Mouse (Mus musculus): Measurements from ENCODE around the gene 4931406P16Rik. TPM values are rescaled to one million over a fixed set of nuclear protein-coding genes. Genes with fewer than 3 reads are reported as not detected.

Gene 4931406P16Rik
- polyA plus RNA-seq, 1 experiment from 2014 or later: 40.5 TPM

- no peaks in the 10 kb centered on the region for H3K9me3 ChIP-seq (ENCODE audit: control insufficient read depth, low read length)
- no peak overlapping the region for H3K9ac ChIP-seq (ENCODE audit: low read length)
- H3K36me3 ChIP-seq (ENCODE audit: control insufficient read depth, insufficient read depth, low read length): 0 out of 2 replicates have a peak, but pooled peaks cover 5% of the 10 kb centered on the region
- peaks cover 3 to 25% of the 10 kb centered on the region in 2 experiments; a peak in 3 of 4 replicates for H3K4me1 ChIP-seq (ENCODE audit: control insufficient read depth in 2 of 2, insufficient read depth in 2 of 2, low read length in 2 of 2)
- no peak overlapping the region for H3K27ac ChIP-seq (replicated peaks in 1 of 2; ENCODE audit: control insufficient read depth in 1 of 2, insufficient read depth in 1 of 2, low read depth in 2 of 2, low read length in 2 of 2)
- H3K4me3 ChIP-seq (ENCODE audit: control insufficient read depth in 1 of 2, insufficient read depth in 1 of 2, low read depth in 1 of 2, low read length in 2 of 2): no peak overlapping the region
- WGBS: 72% methylated on average over 2 of the region's 2 CpGs
- no peak for ATAC-seq (ENCODE audit: insufficient number of reproducible peaks, insufficient read depth, low FRiP score, low read depth)
- no peak overlapping the region for H3K4me2 ChIP-seq (ENCODE audit: low read length)
- H3K27me3 ChIP-seq (ENCODE audit: control insufficient read depth, insufficient read depth, low read length): no peaks in the 10 kb centered on the region
These were observed 14.5 kb downstream of the 4931406P16Rik start for GRCm38 (mm10) chr7:34298818-34299217.

GRCm38 (mm10) chr7:34296124-34296523 is 17.2 kb downstream of the 4931406P16Rik start:
- Histone ChIP-seq H3K4me3 (ENCODE audit: control insufficient read depth in 1 of 2, insufficient read depth in 1 of 2, low read depth in 1 of 2, low read length in 2 of 2) (no peak overlapping the region), H3K9me3 (ENCODE audit: control insufficient read depth, low read length) (no peaks in the 10 kb centered on the region), H3K4me1 (ENCODE audit: control insufficient read depth in 2 of 2, insufficient read depth in 2 of 2, low read length in 2 of 2) (peaks cover 0 to 16% of the 10 kb centered on the region in 2 experiments; a peak in 3 of 4 replicates), H3K36me3 (ENCODE audit: control insufficient read depth, insufficient read depth, low read length) (no peaks in the 10 kb centered on the region), H3K9ac (ENCODE audit: low read length) (no peak overlapping the region), H3K27me3 (ENCODE audit: control insufficient read depth, insufficient read depth, low read length) (no peaks in the 10 kb centered on the region), H3K27ac (replicated peaks in 1 of 2; ENCODE audit: control insufficient read depth in 1 of 2, insufficient read depth in 1 of 2, low read depth in 2 of 2, low read length in 2 of 2) (no peak overlapping the region), H3K4me2 (ENCODE audit: low read length) (no peak overlapping the region)
- ATAC-seq (ENCODE audit: insufficient number of reproducible peaks, insufficient read depth, low FRiP score, low read depth): no peak
- WGBS: 81% methylated on average over 3 of the region's 3 CpGs

DNA sequence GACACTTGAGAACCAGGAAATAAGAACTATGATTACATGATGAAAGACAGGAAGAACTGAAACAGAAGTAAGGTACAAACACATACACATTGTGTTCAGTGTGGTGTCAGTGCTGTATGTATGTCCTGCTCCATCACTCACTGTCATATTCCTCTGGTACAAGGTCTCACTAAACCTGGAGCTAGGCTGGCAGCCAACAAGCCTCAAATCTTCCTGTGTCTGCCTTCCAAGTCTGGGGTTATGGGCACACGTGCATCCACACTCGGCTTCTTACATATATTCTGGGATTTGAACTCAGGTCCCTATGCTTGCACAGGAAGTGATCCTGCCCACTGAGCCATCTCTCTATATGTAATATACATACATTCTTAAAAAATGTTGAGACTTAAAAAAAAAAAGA is 20.7 kb downstream of the 4931406P16Rik start:
- H3K9ac ChIP-seq (ENCODE audit: low read length): no peak overlapping the region
- H3K36me3 ChIP-seq (ENCODE audit: control insufficient read depth, insufficient read depth, low read length): no peaks in the 10 kb centered on the region
- no peak overlapping the region; a peak in 1 of 4 replicates for H3K27ac ChIP-seq (replicated peaks in 1 of 2; ENCODE audit: control insufficient read depth in 1 of 2, insufficient read depth in 1 of 2, low read depth in 2 of 2, low read length in 2 of 2)
- H3K27me3 ChIP-seq (ENCODE audit: control insufficient read depth, insufficient read depth, low read length): no peaks in the 10 kb centered on the region
- no peak overlapping the region for H3K4me2 ChIP-seq (ENCODE audit: low read length)
- WGBS: 79% methylated on average over 2 of the region's 2 CpGs
- H3K4me3 ChIP-seq (ENCODE audit: control insufficient read depth in 1 of 2, insufficient read depth in 1 of 2, low read depth in 1 of 2, low read length in 2 of 2): no peak overlapping the region
- no peak for ATAC-seq (ENCODE audit: insufficient number of reproducible peaks, insufficient read depth, low FRiP score, low read depth)
- peaks cover 0 to 9% of the 10 kb centered on the region in 2 experiments; a peak in 2 of 4 replicates for H3K4me1 ChIP-seq (ENCODE audit: control insufficient read depth in 2 of 2, insufficient read depth in 2 of 2, low read length in 2 of 2)
- no peaks in the 10 kb centered on the region for H3K9me3 ChIP-seq (ENCODE audit: control insufficient read depth, low read length)

DNA sequence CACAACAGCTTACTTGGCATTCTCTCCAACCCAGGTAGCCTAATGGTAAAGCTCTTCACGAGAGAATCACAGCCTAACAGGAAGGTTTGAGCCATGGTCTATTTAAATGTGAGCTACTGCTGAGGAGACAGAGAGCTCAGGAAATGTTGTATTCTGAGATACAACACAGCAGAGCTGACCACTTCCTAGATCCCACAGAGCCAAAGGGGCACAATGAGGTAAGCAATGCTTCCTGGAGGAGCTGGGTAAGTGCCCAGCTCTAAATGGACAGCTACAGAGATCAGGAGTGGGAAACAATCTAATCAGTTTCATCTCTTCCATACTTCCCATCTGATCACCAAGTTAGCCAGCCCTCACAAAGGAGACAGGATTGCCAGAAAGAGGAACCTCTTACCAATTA is 22.1 kb downstream of the 4931406P16Rik start:
- Histone ChIP-seq H3K36me3 (ENCODE audit: control insufficient read depth, insufficient read depth, low read length) (no peaks in the 10 kb centered on the region), H3K4me2 (ENCODE audit: low read length) (no peak overlapping the region), H3K27me3 (ENCODE audit: control insufficient read depth, insufficient read depth, low read length) (no peaks in the 10 kb centered on the region), H3K27ac (replicated peaks in 1 of 2; ENCODE audit: control insufficient read depth in 1 of 2, insufficient read depth in 1 of 2, low read depth in 2 of 2, low read length in 2 of 2) (peak overlapping the region; percentile 39 to 42; a peak in 3 of 4 replicates), H3K4me1 (ENCODE audit: control insufficient read depth in 2 of 2, insufficient read depth in 2 of 2, low read length in 2 of 2) (peaks cover 0 to 9% of the 10 kb centered on the region in 2 experiments; a peak in 2 of 4 replicates), H3K9ac (ENCODE audit: low read length) (no peak overlapping the region), H3K4me3 (ENCODE audit: control insufficient read depth in 1 of 2, insufficient read depth in 1 of 2, low read depth in 1 of 2, low read length in 2 of 2) (no peak overlapping the region), H3K9me3 (ENCODE audit: control insufficient read depth, low read length) (no peaks in the 10 kb centered on the region)
- no peak for ATAC-seq (ENCODE audit: insufficient number of reproducible peaks, insufficient read depth, low FRiP score, low read depth)
- 57% methylated on average over 1 of the region's 1 CpGs for WGBS

GRCm38 (mm10) chr7:34290450-34291151 is 22.8 kb downstream of the 4931406P16Rik start:
- H3K4me1 ChIP-seq (ENCODE audit: control insufficient read depth in 2 of 2, insufficient read depth in 2 of 2, low read length in 2 of 2): peaks cover 0 to 9% of the 10 kb centered on the region in 2 experiments; a peak in 2 of 4 replicates
- ATAC-seq (ENCODE audit: insufficient number of reproducible peaks, insufficient read depth, low FRiP score, low read depth): no peak
- no peak overlapping the region for H3K4me3 ChIP-seq (ENCODE audit: control insufficient read depth in 1 of 2, insufficient read depth in 1 of 2, low read depth in 1 of 2, low read length in 2 of 2)
- no peak overlapping the region for H3K9ac ChIP-seq (ENCODE audit: low read length)
- no peaks in the 10 kb centered on the region for H3K9me3 ChIP-seq (ENCODE audit: control insufficient read depth, low read length)
- no peak overlapping the region for H3K4me2 ChIP-seq (ENCODE audit: low read length)
- H3K27me3 ChIP-seq (ENCODE audit: control insufficient read depth, insufficient read depth, low read length): no peaks in the 10 kb centered on the region
- H3K36me3 ChIP-seq (ENCODE audit: control insufficient read depth, insufficient read depth, low read length): peaks cover 4% of the 10 kb centered on the region
- H3K27ac ChIP-seq (replicated peaks in 1 of 2; ENCODE audit: control insufficient read depth in 1 of 2, insufficient read depth in 1 of 2, low read depth in 2 of 2, low read length in 2 of 2): peak overlapping the region in 1 of 2 experiments; percentile 42; a peak in 3 of 4 replicates

DNA sequence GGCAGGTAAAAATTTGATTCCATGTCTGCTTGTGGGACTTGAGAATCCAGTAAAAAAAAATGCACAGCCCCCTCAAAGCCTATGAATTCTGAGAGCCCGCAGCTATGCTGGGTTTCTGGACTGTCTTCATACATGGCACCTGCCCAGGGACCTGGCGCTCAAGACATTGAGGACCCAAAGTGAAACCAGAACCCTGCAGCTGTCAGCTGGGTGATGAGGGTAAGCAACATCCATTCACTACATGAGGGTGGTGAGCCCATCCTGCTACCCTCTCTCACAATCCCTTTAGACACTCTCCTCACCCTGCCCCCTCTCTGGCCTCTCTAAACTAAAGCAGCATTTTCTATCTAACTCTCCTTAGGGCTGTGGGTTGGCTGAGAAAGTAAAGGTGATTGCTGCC is 35.7 kb downstream of the 4931406P16Rik start:
- no peaks in the 10 kb centered on the region for H3K27me3 ChIP-seq (ENCODE audit: control insufficient read depth, insufficient read depth, low read length)
- 93% methylated on average over 2 of the region's 2 CpGs for WGBS
- H3K9me3 ChIP-seq (ENCODE audit: control insufficient read depth, low read length): no peaks in the 10 kb centered on the region
- no peak overlapping the region for H3K4me2 ChIP-seq (ENCODE audit: low read length)
- peaks cover 0 to 2% of the 10 kb centered on the region in 2 experiments; a peak in 1 of 4 replicates for H3K4me1 ChIP-seq (ENCODE audit: control insufficient read depth in 2 of 2, insufficient read depth in 2 of 2, low read length in 2 of 2)
- no peak overlapping the region for H3K4me3 ChIP-seq (ENCODE audit: control insufficient read depth in 1 of 2, insufficient read depth in 1 of 2, low read depth in 1 of 2, low read length in 2 of 2)
- no peak for ATAC-seq (ENCODE audit: insufficient number of reproducible peaks, insufficient read depth, low FRiP score, low read depth)
- H3K9ac ChIP-seq (ENCODE audit: low read length): no peak overlapping the region
- H3K27ac ChIP-seq (replicated peaks in 1 of 2; ENCODE audit: control insufficient read depth in 1 of 2, insufficient read depth in 1 of 2, low read depth in 2 of 2, low read length in 2 of 2): no peak overlapping the region
- peaks cover 34% of the 10 kb centered on the region; the same call in 1 of the 2 replicates for H3K36me3 ChIP-seq (ENCODE audit: control insufficient read depth, insufficient read depth, low read length)

DNA sequence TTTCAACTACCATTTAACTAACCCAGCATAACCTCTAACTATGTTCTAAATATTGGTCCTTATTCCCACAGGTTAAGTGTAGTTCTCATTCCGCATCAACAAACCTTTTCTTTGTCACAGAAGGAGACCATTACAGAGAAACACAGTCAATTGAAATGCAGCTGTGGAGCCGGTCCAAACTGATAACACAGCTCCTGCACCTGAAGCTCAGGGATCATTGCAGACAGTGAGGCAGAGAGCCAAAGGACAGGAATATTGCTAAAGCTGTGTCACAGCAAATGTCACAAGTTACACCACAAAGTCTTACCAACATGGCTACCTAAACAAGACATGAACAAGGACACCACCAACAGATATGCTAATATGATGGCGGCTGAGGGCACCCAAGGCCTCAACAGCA is 37.3 kb downstream of the 4931406P16Rik start:
- peaks cover 0 to 2% of the 10 kb centered on the region in 2 experiments; a peak in 1 of 4 replicates for H3K4me1 ChIP-seq (ENCODE audit: control insufficient read depth in 2 of 2, insufficient read depth in 2 of 2, low read length in 2 of 2)
- H3K27me3 ChIP-seq (ENCODE audit: control insufficient read depth, insufficient read depth, low read length): no peaks in the 10 kb centered on the region
- 0 out of 2 replicates have a peak, but pooled peaks cover 22% of the 10 kb centered on the region for H3K36me3 ChIP-seq (ENCODE audit: control insufficient read depth, insufficient read depth, low read length)
- no peaks in the 10 kb centered on the region for H3K9me3 ChIP-seq (ENCODE audit: control insufficient read depth, low read length)
- no peak overlapping the region for H3K27ac ChIP-seq (replicated peaks in 1 of 2; ENCODE audit: control insufficient read depth in 1 of 2, insufficient read depth in 1 of 2, low read depth in 2 of 2, low read length in 2 of 2)
- H3K4me2 ChIP-seq (ENCODE audit: low read length): no peak overlapping the region
- WGBS: 89% methylated on average over 3 of the region's 3 CpGs
- ATAC-seq (ENCODE audit: insufficient number of reproducible peaks, insufficient read depth, low FRiP score, low read depth): no peak
- H3K4me3 ChIP-seq (ENCODE audit: control insufficient read depth in 1 of 2, insufficient read depth in 1 of 2, low read depth in 1 of 2, low read length in 2 of 2): no peak overlapping the region
- H3K9ac ChIP-seq (ENCODE audit: low read length): no peak overlapping the region
